Mouse (Mus musculus) kidney, adult 8-10 months (tissue): ENCODE data around the gene Col11a2.

Experiments used
- DNase-seq, 2 experiments: peaks; one replicate each; pipeline ENCODE4 v3.0.0; 2022

The Col11a2 gene

DNA sequence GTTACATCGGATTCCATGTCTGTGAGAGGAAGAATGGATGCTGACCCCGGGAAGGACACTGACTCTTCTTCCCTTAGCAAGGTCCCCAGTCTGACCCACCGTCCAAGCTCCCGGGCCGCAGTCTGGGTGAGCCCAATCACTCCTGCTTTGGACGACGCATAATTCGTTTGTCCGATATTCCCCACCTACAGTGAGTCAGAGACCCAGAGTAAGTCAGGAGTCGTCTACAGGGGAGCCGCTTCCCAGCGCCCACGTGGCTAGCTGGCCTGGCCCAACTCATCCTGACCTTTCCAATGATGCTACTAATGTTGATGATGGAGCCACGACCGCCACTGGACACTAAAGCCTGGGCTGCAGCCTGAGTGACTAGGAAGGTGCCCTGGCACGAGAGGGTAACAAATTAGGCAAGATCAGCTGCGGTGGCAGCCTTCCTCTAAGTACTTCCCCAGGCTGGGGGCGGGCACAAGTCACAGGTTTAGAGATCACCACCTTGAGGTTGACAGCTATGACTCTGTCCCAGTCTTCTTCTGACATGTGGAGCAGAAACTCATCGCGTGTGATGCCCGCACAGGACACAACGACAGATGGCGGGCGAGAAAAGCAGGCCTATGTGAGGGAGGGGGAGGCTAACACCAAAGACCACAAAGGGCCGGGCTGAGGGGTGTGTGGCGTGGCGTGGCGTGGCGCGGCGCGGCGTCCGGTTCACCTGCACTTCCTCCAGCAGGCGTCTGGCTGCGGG, 12.2 kb upstream of the Col11a2 start:
- DNase-seq = peak; percentile 28 to 37

- DNase-seq = peak; percentile 95 to 97
These were observed 11.5 kb upstream of the Col11a2 start, which contains the start of gene H2-Ke6 for GRCm38 (mm10) chr17:34027656-34028223. TSS of gene H2-Ke6 (minus strand) at chr17:34028060.

DNA sequence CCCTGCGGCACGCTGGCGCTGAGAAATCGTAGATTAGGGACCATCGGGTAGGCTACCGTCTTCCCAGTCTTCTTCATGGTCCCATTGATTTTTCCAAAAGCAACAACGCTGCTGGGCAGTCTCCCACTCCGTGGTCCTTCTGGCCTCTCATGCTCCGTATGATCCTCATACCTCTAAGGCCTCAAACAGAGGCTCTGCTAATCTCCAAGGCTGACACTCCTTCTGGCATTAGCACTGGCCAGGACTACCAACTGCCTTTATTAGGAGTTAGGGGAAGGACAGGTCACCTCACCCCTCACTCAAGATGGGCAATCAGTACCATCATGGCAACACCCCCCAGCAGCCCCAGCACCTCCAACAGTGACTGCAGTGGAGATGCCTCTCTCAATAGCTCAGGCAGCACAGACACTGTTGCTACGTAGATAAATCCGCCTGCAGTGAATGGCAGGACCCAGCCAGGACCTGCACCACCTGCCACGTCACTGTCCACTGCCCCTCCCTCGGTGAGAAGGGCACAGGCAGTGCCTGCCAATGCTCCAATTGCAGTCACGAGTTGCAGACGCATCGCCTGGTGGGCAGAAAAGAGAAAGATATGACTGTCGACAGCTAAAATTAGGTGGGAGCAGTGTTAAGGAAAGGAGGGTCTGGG, 10.6 kb upstream of the Col11a2 start:
- peak in 1 of 2 experiments; percentile 14 for DNase-seq

DNA sequence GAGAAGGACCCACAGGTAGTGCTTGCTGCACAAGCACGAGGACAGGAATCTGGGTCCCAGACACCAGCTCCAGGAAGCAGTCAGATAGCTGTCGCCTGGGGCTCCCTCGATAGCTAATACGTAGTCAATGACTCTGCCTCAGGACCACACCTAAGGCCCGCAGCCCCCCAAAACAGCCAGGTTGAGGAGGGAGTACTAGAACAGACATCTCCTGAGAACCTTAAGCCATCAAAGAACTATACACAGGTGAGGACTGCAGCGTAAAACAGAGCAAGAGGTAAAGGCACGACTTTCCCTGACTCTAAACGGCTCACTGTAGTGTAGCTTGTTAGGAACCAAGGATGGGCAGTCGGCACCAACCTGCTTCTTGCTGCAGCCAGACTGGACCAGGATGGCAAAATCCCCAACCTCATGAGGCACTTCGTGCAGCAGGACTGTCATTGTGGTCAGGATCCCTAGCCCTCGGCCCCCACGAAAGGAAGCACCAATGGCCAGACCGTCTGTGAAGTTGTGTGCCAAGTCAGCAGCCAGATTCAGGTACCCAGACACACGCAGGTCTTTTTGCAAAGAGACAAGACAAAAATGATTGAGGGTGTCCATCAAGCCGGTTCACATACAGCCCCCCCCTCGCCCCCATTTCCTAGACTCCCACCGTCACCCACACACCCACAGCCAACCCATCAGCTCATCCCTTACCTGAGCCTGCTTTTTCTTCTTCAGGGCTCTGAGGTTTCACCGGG, 9.9 kb upstream of the Col11a2 start:
- peak in 1 of 2 experiments; percentile 17 for DNase-seq

- peak in 1 of 2 experiments; percentile 21 for DNase-seq
These were observed 9.2 kb upstream of the Col11a2 start for GRCm38 (mm10) chr17:34029890-34030595.

- no peak for DNase-seq
These were observed 8.3 kb upstream of the Col11a2 start for GRCm38 (mm10) chr17:34030861-34031326.

DNA sequence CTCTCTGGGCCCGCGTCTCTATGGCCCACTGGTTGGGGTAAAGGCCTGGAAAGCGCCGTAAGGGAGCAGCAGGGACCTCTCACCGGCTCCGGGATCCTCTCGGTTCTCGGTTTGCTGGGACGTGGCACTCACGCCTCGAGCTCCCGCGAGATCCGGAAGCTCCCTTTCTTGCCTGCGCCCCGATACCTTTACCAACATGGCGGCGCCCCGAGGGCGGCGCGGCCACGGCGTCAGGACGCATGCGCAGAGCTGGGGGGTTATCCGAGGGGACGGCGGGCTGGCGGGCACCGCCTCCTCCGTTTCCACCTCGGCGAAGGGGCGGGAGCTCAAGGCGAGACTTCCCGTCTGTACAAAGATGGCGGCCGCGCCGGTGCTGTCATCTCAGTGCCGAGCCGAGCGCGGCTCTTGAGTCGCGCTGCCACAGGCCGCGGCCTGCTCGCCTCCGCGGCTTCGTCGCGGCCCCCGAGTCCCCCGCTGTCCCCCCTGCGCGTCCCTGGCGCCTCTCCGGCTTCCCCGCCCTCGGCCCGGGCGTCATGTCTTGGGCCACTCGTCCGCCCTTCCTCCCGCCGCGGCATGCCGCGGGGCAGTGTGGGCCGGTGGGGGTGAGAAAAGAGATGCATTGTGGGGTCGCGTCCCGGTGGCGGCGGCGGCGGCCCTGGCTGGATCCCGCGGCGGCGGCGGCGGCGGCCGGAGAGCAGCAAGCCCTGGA, 7.6 kb upstream of the Col11a2 start, which contains the start of the genes Slc39a7 and Rxrb:
Gene Slc39a7 (minus strand): TSS at position 218 of the 709 bp plus-strand sequence.
Gene Rxrb (plus strand): TSS at position 348 of the 709 bp plus-strand sequence.
- DNase-seq = peak; percentile 97 to 98

DNA sequence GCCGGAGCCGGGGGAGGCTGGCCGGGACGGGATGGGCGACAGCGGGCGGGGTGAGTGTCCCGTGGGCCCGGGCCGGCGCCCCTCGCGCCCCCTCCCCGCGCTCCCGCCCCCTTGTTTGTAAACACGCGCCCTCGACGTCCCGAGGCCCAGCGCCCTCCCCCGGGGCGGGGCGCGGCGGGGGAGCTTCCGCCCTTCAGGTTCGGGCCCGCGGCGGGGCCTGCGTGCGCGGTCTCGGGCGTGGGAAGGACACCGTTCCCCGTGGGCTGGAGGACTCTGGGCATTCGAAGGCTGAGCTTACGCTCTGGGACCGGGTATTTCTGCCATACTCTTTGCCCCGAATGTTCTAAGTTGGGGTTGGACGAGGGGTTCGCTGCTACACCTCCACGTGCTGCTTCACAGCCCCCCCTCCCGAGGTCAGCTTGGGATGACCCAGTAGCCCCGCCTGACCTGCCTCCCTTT, 7.0 kb upstream of the Col11a2 start:
- peak; percentile 70 to 73 for DNase-seq

- peak in 1 of 2 experiments; percentile 25 for DNase-seq
These were observed 6.4 kb upstream of the Col11a2 start for GRCm38 (mm10) chr17:34032806-34033205.

DNA sequence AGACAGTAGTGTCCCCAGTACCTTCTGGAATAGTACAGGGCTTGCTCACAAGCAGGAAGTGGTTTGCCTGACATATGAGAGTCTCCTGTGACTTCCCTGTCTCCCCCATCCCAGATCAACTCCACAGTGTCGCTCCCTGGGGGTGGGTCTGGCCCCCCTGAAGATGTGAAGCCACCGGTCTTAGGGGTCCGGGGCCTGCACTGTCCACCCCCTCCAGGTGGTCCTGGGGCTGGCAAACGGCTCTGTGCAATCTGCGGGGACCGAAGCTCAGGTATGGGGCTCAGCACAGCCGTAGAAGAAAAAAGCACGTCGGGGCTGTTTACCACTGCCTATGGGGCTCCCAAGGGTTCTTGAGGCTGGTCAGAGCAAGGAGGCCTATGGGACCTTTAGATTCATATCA, 5.8 kb upstream of the Col11a2 start:
- peak in 1 of 2 experiments; percentile 6 for DNase-seq

- peak; percentile 54 to 75 for DNase-seq
These were observed 5.2 kb upstream of the Col11a2 start for GRCm38 (mm10) chr17:34034064-34034463.

GRCm38 (mm10) chr17:34035517-34035916, 3.7 kb upstream of the Col11a2 start:
- DNase-seq = no peak

DNA sequence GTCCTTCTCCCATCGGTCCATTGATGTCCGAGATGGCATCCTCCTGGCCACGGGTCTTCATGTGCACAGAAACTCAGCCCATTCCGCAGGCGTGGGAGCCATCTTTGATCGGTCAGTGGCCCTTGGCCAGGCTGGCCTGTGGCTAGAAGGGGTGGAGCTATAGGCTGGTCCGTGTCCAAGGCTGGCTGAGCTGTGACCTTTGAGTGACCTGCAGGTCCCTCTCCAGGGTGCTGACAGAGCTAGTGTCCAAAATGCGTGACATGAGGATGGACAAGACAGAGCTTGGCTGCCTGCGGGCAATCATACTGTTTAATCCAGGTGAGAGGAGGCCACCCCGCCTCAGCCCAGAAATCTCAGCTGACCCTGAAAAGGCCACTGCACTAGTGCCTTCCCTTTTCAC, 2.6 kb upstream of the Col11a2 start:
- peak; percentile 69 to 85 for DNase-seq

GRCm38 (mm10) chr17:34037241-34037640, 2.0 kb upstream of the Col11a2 start:
- peak in 1 of 2 experiments; percentile 8 for DNase-seq

DNA sequence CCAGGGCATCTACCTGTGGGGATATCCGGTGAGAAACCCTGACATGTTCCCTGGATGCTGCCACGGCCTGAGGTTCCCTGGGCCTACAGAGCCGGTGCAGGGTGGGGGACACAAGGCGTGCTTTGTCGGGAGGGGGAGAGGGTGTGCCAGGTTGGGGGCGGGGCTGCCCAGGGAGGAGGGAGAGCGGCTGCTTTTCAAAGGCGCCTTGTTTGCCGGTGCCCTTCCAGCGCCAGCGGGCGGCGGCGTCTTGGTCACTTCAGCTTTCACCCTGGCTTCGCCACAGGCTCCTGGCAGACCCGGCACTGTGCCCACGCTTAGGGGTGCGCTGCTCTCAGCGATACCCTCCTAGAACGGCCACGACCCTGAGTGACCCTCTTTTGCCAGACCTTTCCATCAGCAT, 797 bp upstream of the Col11a2 start:
- no peak for DNase-seq

DNA sequence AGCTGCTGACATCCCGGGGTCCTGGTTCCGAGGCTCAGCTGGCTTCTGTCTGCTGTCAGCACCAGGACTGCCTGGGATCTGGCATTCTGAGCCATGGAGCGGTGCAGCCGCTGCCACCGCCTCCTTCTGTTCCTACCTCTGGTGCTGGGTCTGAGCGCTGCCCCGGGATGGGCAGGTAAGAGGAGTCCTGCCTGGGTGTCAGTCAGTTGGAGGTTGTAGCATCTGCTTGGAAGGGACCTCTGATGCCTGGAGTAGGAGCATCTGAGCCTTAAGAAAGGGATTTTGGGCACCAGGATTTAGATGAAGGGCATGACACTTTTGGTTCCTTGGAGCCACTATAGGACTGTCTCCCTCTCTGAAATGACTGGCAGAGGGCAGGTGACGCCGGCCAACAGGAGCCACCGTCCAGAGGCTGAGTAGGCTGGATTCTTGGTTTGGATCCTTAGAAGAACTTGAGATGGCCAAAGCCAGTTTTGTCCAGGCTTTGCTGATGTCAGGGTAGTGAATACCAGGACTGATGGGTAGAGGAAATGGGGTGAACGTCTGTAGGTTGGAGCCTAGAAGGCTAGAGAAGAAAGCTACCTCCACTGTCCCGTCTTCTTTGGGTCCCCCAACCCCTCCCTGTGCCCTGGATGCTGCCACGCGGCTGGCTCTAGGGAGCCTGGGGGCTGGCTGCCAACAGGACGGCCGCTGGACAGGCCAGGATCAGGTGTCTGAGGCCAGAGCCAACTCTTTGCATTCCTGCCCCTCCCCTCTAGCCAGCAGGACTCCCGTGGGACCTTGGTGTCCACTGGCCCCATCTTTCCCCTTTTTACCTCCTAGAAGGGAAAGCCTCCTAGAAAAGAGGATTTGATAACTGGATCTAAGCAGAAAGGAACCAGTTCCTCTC, 569 bp downstream of the Col11a2 start:
- DNase-seq = peak in 1 of 2 experiments; percentile 8

GRCm38 (mm10) chr17:34045941-34046340, 6.7 kb downstream of the Col11a2 start:
- DNase-seq = no peak

GRCm38 (mm10) chr17:34047404-34048050, 8.3 kb downstream of the Col11a2 start:
- no peak for DNase-seq

- no peak for DNase-seq
These were observed 18.0 kb downstream of the Col11a2 start for GRCm38 (mm10) chr17:34057224-34057623.

GRCm38 (mm10) chr17:34068864-34069263, 29.6 kb downstream of the Col11a2 start:
- DNase-seq = no peak
